Mouse (Mus musculus): ENCODE results near the gene Gm28036. TPM values are rescaled to one million over a fixed set of nuclear protein-coding genes. Genes with fewer than 3 reads are reported as not detected.

The Gm28036 gene
- polyA plus RNA-seq, 1 experiment from 2014 or later = 11.0 TPM

GRCm38 (mm10) chr2:156110627-156111357 is 16.1 kb downstream of the Gm28036 start:
- peak overlapping the region; percentile 90 for H3K27ac ChIP-seq (ENCODE audit: low read length)
- H3K4me1 ChIP-seq (ENCODE audit: control insufficient read depth, insufficient read depth, low read length) = peaks cover 10% of the 10 kb centered on the region; the same call in 1 of the 2 replicates
- no peaks in the 10 kb centered on the region for H3K9me3 ChIP-seq (ENCODE audit: control insufficient read depth, low read depth, low read length)
- H3K27me3 ChIP-seq (ENCODE audit: control insufficient read depth, insufficient read depth, low read length) = no peaks in the 10 kb centered on the region
- peak overlapping the region; percentile 51 for H3K4me2 ChIP-seq (replicated peaks; ENCODE audit: low read depth, low read length)
- no peaks in the 10 kb centered on the region for H3K36me3 ChIP-seq (ENCODE audit: control insufficient read depth, insufficient read depth, low read length)
- peak overlapping the region; percentile 99 for H3K9ac ChIP-seq (replicated peaks; ENCODE audit: low read depth, low read length)
- H3K4me3 ChIP-seq (ENCODE audit: low read depth, low read length) = peak overlapping the region; percentile 97
- peak; percentile 69; the same call in 1 of the 2 replicates for ATAC-seq (ENCODE audit: insufficient number of reproducible peaks, insufficient read depth, low FRiP score, low read depth)
- under 1% methylated on average over 16 of the region's 16 CpGs for WGBS

GRCm38 (mm10) chr2:156091926-156092325 is 35.0 kb downstream of the Gm28036 start:
- no peak overlapping the region for H3K9ac ChIP-seq (replicated peaks; ENCODE audit: low read depth, low read length)
- H3K4me2 ChIP-seq (replicated peaks; ENCODE audit: low read depth, low read length) = no peak overlapping the region
- 72% methylated on average over 5 of the region's 5 CpGs for WGBS
- ATAC-seq (ENCODE audit: insufficient number of reproducible peaks, insufficient read depth, low FRiP score, low read depth) = no peak
- H3K36me3 ChIP-seq (ENCODE audit: control insufficient read depth, insufficient read depth, low read length) = peaks cover 24% of the 10 kb centered on the region
- no peaks in the 10 kb centered on the region for H3K4me1 ChIP-seq (ENCODE audit: control insufficient read depth, insufficient read depth, low read length)
- no peaks in the 10 kb centered on the region for H3K9me3 ChIP-seq (ENCODE audit: control insufficient read depth, low read depth, low read length)
- no peak overlapping the region for H3K4me3 ChIP-seq (ENCODE audit: low read depth, low read length)
- H3K27me3 ChIP-seq (ENCODE audit: control insufficient read depth, insufficient read depth, low read length) = no peaks in the 10 kb centered on the region
- H3K27ac ChIP-seq (ENCODE audit: low read length) = no peak overlapping the region

GRCm38 (mm10) chr2:156089799-156090198 is 37.1 kb downstream of the Gm28036 start:
- WGBS = 81% methylated on average over 1 of the region's 1 CpGs
- no peak overlapping the region for H3K9ac ChIP-seq (replicated peaks; ENCODE audit: low read depth, low read length)

GRCm38 (mm10) chr2:156087391-156088110 is 39.3 kb downstream of the Gm28036 start:
- Histone ChIP-seq H3K4me3 (ENCODE audit: low read depth, low read length) (no peak overlapping the region), H3K27ac (ENCODE audit: low read length) (no peak overlapping the region), H3K9me3 (ENCODE audit: control insufficient read depth, low read depth, low read length) (no peaks in the 10 kb centered on the region), H3K9ac (replicated peaks; ENCODE audit: low read depth, low read length) (no peak overlapping the region), H3K36me3 (ENCODE audit: control insufficient read depth, insufficient read depth, low read length) (peaks cover 4% of the 10 kb centered on the region; the same call in 1 of the 2 replicates), H3K4me2 (replicated peaks; ENCODE audit: low read depth, low read length) (no peak overlapping the region), H3K27me3 (ENCODE audit: control insufficient read depth, insufficient read depth, low read length) (no peaks in the 10 kb centered on the region), H3K4me1 (ENCODE audit: control insufficient read depth, insufficient read depth, low read length) (no peaks in the 10 kb centered on the region)
- ATAC-seq (ENCODE audit: insufficient number of reproducible peaks, insufficient read depth, low FRiP score, low read depth) = no peak
- WGBS = 86% methylated on average over 7 of the region's 7 CpGs

More at GRCm38 (mm10) chr2:156089799-156090198, 37.1 kb downstream of the Gm28036 start:
- Histone ChIP-seq H3K9me3 (ENCODE audit: control insufficient read depth, low read depth, low read length) (no peaks in the 10 kb centered on the region), H3K4me3 (ENCODE audit: low read depth, low read length) (no peak overlapping the region), H3K27me3 (ENCODE audit: control insufficient read depth, insufficient read depth, low read length) (no peaks in the 10 kb centered on the region), H3K27ac (ENCODE audit: low read length) (no peak overlapping the region), H3K4me2 (replicated peaks; ENCODE audit: low read depth, low read length) (no peak overlapping the region), H3K4me1 (ENCODE audit: control insufficient read depth, insufficient read depth, low read length) (no peaks in the 10 kb centered on the region), H3K36me3 (ENCODE audit: control insufficient read depth, insufficient read depth, low read length) (peaks cover 4% of the 10 kb centered on the region)
- ATAC-seq (ENCODE audit: insufficient number of reproducible peaks, insufficient read depth, low FRiP score, low read depth) = no peak

GRCm38 (mm10) chr2:156084541-156084940 is 42.4 kb downstream of the Gm28036 start:
- Histone ChIP-seq H3K9me3 (ENCODE audit: control insufficient read depth, low read depth, low read length) (no peaks in the 10 kb centered on the region), H3K27ac (ENCODE audit: low read length) (no peak overlapping the region), H3K27me3 (ENCODE audit: control insufficient read depth, insufficient read depth, low read length) (no peaks in the 10 kb centered on the region), H3K4me2 (replicated peaks; ENCODE audit: low read depth, low read length) (no peak overlapping the region), H3K4me1 (ENCODE audit: control insufficient read depth, insufficient read depth, low read length) (no peaks in the 10 kb centered on the region), H3K36me3 (ENCODE audit: control insufficient read depth, insufficient read depth, low read length) (no peaks in the 10 kb centered on the region), H3K4me3 (ENCODE audit: low read depth, low read length) (no peak overlapping the region), H3K9ac (replicated peaks; ENCODE audit: low read depth, low read length) (no peak overlapping the region)
- 81% methylated on average over 3 of the region's 3 CpGs for WGBS
- no peak for ATAC-seq (ENCODE audit: insufficient number of reproducible peaks, insufficient read depth, low FRiP score, low read depth)

GRCm38 (mm10) chr2:156080391-156080790 is 46.5 kb downstream of the Gm28036 start:
- ATAC-seq (ENCODE audit: insufficient number of reproducible peaks, insufficient read depth, low FRiP score, low read depth) = no peak
- H3K9me3 ChIP-seq (ENCODE audit: control insufficient read depth, low read depth, low read length) = no peaks in the 10 kb centered on the region
- 69% methylated on average over 7 of the region's 7 CpGs for WGBS

GRCm38 (mm10) chr2:156079674-156080073 is 47.2 kb downstream of the Gm28036 start:
- no peak for ATAC-seq (ENCODE audit: insufficient number of reproducible peaks, insufficient read depth, low FRiP score, low read depth)
- Histone ChIP-seq H3K4me1 (ENCODE audit: control insufficient read depth, insufficient read depth, low read length) (no peaks in the 10 kb centered on the region), H3K4me2 (replicated peaks; ENCODE audit: low read depth, low read length) (no peak overlapping the region), H3K27me3 (ENCODE audit: control insufficient read depth, insufficient read depth, low read length) (no peaks in the 10 kb centered on the region), H3K36me3 (ENCODE audit: control insufficient read depth, insufficient read depth, low read length) (peaks cover 44% of the 10 kb centered on the region), H3K27ac (ENCODE audit: low read length) (no peak overlapping the region), H3K9ac (replicated peaks; ENCODE audit: low read depth, low read length) (no peak overlapping the region), H3K4me3 (ENCODE audit: low read depth, low read length) (no peak overlapping the region), H3K9me3 (ENCODE audit: control insufficient read depth, low read depth, low read length) (no peaks in the 10 kb centered on the region)
- WGBS = 41% methylated on average over 4 of the region's 4 CpGs

More at GRCm38 (mm10) chr2:156080391-156080790, 46.5 kb downstream of the Gm28036 start:
- no peak overlapping the region for H3K4me2 ChIP-seq (replicated peaks; ENCODE audit: low read depth, low read length)
- peaks cover 38% of the 10 kb centered on the region for H3K36me3 ChIP-seq (ENCODE audit: control insufficient read depth, insufficient read depth, low read length)
- H3K27ac ChIP-seq (ENCODE audit: low read length) = no peak overlapping the region
- no peaks in the 10 kb centered on the region for H3K4me1 ChIP-seq (ENCODE audit: control insufficient read depth, insufficient read depth, low read length)
- no peak overlapping the region for H3K4me3 ChIP-seq (ENCODE audit: low read depth, low read length)
- H3K9ac ChIP-seq (replicated peaks; ENCODE audit: low read depth, low read length) = no peak overlapping the region
- H3K27me3 ChIP-seq (ENCODE audit: control insufficient read depth, insufficient read depth, low read length) = no peaks in the 10 kb centered on the region

- no peak overlapping the region for H3K9ac ChIP-seq (replicated peaks; ENCODE audit: low read depth, low read length)
- H3K4me1 ChIP-seq (ENCODE audit: control insufficient read depth, insufficient read depth, low read length) = no peaks in the 10 kb centered on the region
- no peak overlapping the region for H3K4me3 ChIP-seq (ENCODE audit: low read depth, low read length)
- no peak for ATAC-seq (ENCODE audit: insufficient number of reproducible peaks, insufficient read depth, low FRiP score, low read depth)
- WGBS = 84% methylated on average over 8 of the region's 8 CpGs
- H3K27ac ChIP-seq (ENCODE audit: low read length) = no peak overlapping the region
- H3K36me3 ChIP-seq (ENCODE audit: control insufficient read depth, insufficient read depth, low read length) = peaks cover 49% of the 10 kb centered on the region
- H3K27me3 ChIP-seq (ENCODE audit: control insufficient read depth, insufficient read depth, low read length) = no peaks in the 10 kb centered on the region
- H3K4me2 ChIP-seq (replicated peaks; ENCODE audit: low read depth, low read length) = no peak overlapping the region
- no peaks in the 10 kb centered on the region for H3K9me3 ChIP-seq (ENCODE audit: control insufficient read depth, low read depth, low read length)
Observed at GRCm38 (mm10) chr2:156079183-156079560, 47.7 kb downstream of the Gm28036 start.
